Mouse (Mus musculus): ENCODE results near the gene Srpx2. TPM values are rescaled to one million over a fixed set of nuclear protein-coding genes. Genes with fewer than 3 reads are reported as not detected.

Gene Srpx2
- total RNA-seq, 2 experiments from 2014 or later: not detected

Other genes with a start within 250 kb of the Srpx2 start
- not detected in 2 replicates for gene Pcdh19, start 219.4 kb upstream of the Srpx2 start, total RNA-seq (2015; ENCODE audit: low replicate concordance)
- not detected in 2 replicates for gene Pcdh19, start 219.4 kb upstream of the Srpx2 start, total RNA-seq (2017; ENCODE audit: low replicate concordance)
- not detected in 2 replicates for gene Tnmd, start 57.4 kb upstream of the Srpx2 start, total RNA-seq (2015; ENCODE audit: low replicate concordance)
- gene Tnmd, start 57.4 kb upstream of the Srpx2 start, total RNA-seq (2017; ENCODE audit: low replicate concordance): not detected in 2 replicates
- gene Tspan6, start 10.0 kb upstream of the Srpx2 start, total RNA-seq (2015; ENCODE audit: low replicate concordance): 1.7 and 3.2 TPM in 2 replicates
- gene Tspan6, start 10.0 kb upstream of the Srpx2 start, total RNA-seq (2017; ENCODE audit: low replicate concordance): 1.9 TPM in 1 of 2 replicates, not detected in the other
- 0.84 and 1.1 TPM in 2 replicates for gene Sytl4, start 73.4 kb downstream of the Srpx2 start, total RNA-seq (2015; ENCODE audit: low replicate concordance)
- 1.3 TPM in 1 of 2 replicates, not detected in the other for gene Sytl4, start 73.4 kb downstream of the Srpx2 start, total RNA-seq (2017; ENCODE audit: low replicate concordance)
- 29.2 and 41.5 TPM in 2 replicates for gene Cstf2, start 150.8 kb downstream of the Srpx2 start, total RNA-seq (2015; ENCODE audit: low replicate concordance)
- 19.5 and 61.5 TPM in 2 replicates for gene Cstf2, start 150.8 kb downstream of the Srpx2 start, total RNA-seq (2017; ENCODE audit: low replicate concordance)

Measured in erythroid progenitor cell, adult 5-6 weeks (primary cell).